Mouse (Mus musculus) cerebellum, postnatal 14 days (tissue): ENCODE results near the gene Slc25a17.

Experiments used
- DNase-seq, 2 experiments: peaks; one replicate each; pipeline ENCODE4 v3.0.0; 2021; ENCODE audit warnings: mixed read lengths in 2 of 2

Slc25a17 gene

DNA sequence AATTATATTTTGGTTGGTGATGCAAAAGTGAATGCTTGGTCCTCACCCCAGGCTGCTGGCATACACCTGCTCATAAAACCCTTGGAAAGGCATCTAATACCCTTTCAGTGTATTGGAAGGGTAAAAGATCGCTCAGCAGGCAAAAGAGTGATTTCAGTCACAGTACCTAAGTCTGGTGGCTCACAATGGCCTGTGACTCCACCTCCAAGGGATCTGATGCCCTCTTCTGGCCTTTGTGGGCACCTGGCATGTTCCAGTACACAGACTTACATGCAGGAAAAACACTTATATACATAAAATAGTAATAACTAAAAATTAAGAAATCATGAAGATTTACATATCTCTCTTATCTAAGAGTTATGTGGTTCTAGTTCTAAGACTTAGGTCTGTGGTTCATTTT lies 8.0 kb downstream of the Slc25a17 start:
- DNase-seq, result peak in 1 of 2 experiments; percentile 12

GRCm38 (mm10) chr15:81350401-81350800 lies 10.2 kb downstream of the Slc25a17 start:
- DNase-seq, result no peak

- no peak for DNase-seq
These were observed 12.2 kb downstream of the Slc25a17 start for GRCm38 (mm10) chr15:81348366-81348765.

GRCm38 (mm10) chr15:81347466-81347865 lies 13.1 kb downstream of the Slc25a17 start:
- no peak for DNase-seq

DNA sequence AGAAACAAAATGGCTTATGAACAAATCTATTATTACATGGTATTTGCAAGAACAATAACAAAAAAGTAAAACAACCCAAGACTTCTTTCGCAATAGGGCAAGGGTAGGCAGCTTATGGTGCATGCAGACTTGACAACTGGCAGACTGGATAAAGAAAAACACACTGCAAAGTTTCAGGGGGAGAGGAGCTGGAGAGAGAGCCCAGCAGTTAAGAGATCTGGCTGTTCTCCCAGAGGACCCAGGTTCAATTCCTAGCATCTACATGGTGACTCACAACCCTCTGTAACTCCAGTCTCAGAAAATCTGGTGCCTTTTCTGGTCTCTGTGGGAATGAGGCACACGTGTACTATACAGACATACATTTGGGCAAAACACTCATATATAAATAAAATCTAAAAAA lies 19.2 kb downstream of the Slc25a17 start:
- no peak for DNase-seq

GRCm38 (mm10) chr15:81339158-81339557 lies 21.5 kb downstream of the Slc25a17 start:
- no peak for DNase-seq

- DNase-seq, result peak; percentile 48 to 51
These were observed 24.1 kb downstream of the Slc25a17 start for GRCm38 (mm10) chr15:81336466-81336865.

DNA sequence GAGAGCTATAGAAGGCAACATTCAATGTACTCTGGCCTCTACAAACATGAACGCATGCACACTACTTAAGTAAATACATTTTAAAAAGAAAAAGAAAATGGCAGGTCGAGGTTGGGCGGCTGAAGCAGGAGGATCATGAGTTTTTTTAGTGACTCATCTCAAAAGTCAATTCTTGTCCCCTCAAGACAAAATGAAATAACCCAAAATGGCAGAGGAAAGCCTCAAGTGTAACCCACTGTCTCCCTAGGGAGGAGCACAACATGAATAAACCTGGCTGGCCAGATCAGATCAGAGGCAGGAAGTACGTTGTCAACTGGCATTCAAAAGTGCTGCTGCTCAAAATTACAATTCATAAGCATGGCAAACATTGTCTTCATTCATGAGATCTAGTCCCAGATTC lies 28.1 kb downstream of the Slc25a17 start:
- DNase-seq, result no peak

GRCm38 (mm10) chr15:81330816-81331433 lies 29.7 kb downstream of the Slc25a17 start:
- no peak for DNase-seq

GRCm38 (mm10) chr15:81329721-81330369 lies 30.8 kb downstream of the Slc25a17 start:
- no peak for DNase-seq

DNA sequence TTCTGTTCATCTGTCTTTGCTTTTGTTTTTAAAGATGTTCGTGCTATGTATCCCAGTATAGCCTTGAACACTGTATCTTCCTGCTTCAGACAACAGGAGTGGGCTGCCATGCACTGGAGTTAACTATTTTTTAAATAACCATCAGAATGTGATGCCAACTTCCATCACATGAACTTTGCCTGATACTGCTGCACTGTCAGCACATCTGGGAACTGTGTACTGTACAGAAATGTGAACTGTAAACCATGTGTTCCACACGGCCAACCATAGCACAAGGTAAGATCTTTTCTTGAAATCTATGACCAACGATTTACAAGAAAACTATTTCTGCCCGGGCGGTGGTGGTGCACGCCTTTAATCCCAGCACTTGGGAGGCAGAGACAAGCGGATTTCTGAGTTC lies 33.1 kb downstream of the Slc25a17 start:
- no peak for DNase-seq

DNA sequence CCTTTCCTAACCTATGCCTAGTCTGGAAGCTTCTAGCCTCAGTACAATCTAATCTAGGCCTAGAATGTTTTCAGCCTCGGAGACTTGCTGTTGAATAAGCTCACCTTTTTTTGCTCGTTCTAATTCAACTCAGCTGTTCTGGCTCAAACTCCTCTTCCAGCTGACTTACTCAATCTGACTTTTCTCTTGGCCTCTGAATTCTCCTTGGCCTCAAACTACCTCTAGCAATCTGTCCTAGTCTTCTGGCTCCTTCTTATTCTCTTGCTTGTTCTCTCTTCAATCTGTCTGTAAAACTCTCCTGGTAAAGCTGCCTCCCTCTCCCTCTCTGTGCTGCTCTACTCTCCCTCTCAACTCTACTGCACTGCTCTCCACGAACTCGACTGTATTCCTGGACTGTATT lies 35.6 kb downstream of the Slc25a17 start:
- DNase-seq, result no peak

GRCm38 (mm10) chr15:81320137-81320536 lies 40.5 kb downstream of the Slc25a17 start:
- DNase-seq, result no peak

- no peak for DNase-seq
These were observed 41.1 kb downstream of the Slc25a17 start for GRCm38 (mm10) chr15:81319462-81319861.

GRCm38 (mm10) chr15:81313928-81314327 lies 46.7 kb downstream of the Slc25a17 start:
- DNase-seq, result no peak

DNA sequence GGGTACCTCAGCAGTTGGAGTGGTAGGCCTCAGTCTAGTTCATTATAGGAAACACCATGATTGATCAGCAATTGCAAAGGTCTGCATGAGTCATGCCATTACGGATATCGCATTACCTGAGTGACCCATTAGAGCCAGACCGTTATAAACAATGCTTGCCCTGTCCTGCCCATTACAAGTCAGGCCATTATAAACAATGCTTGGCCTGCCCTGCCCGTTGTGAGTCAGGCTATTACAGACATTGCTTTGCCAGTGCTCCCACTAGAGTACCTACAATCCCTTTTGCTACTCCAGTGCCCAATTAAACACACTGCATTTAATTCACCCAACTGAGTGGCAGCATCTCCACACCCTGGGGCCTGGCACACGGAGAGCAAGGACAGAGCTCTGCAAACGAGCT lies 49.6 kb downstream of the Slc25a17 start:
- DNase-seq, result no peak

DNA sequence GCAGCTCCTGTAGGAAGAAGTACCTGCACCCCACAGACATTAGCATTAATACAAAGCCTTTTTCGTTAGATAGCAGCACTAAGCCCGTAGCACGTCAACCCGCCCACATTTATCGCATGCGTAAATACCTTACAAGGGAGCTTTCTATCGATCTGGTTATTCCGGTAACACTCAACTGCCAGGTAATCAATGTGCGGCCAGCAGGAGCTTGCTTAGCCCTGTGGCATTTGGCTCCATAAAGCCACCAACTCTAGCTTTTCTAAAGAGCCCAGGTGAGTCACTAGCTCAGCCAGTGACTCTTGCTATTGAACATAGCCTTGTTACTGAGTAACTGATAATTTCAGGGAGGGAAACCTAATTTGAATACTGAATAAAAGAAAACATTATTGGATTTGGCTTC lies 50.3 kb downstream of the Slc25a17 start:
- DNase-seq, result no peak

- DNase-seq, result no peak
These were observed 52.6 kb downstream of the Slc25a17 start for GRCm38 (mm10) chr15:81308038-81308437.

DNA sequence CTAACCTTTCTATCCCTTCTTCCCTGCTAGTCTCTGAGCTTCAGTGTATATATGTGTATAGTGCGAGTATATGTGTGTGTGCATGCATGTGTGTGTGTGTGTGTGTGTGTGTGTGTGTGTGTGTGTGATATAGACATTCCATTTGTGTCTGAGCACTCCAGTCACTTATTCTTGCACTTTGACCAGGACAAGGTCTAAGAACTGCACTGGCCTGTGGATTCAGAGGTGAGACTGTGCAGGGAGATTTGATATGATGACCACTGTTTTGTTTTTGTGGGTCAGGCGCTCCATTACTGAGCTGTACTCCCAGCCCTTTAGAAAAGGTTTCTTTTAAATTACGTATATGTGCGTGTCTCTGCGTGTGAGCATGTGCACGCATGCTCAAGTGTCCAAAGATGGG lies 54.1 kb downstream of the Slc25a17 start:
- no peak for DNase-seq

GRCm38 (mm10) chr15:81305035-81305434 lies 55.6 kb downstream of the Slc25a17 start:
- no peak for DNase-seq

DNA sequence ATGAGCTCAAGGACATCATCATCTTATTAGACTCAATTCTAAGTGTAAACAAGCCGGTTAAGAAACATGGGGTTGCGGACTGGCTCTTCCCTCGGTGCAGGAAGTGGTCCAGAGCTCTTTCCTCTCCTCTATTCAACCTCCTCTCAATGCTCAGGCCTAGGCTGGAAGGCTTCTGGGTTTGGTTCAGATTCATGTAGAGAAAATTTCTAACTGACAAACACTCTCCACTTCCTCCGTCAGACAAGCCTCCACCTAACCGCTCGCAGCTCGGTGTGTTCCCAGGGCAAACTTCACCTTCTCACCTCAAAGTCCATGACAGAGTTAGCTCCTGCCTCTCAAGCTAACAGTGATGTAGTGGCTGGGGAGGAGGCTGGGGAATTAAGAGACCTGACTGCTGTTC lies 56.6 kb downstream of the Slc25a17 start:
- DNase-seq, result no peak

DNA sequence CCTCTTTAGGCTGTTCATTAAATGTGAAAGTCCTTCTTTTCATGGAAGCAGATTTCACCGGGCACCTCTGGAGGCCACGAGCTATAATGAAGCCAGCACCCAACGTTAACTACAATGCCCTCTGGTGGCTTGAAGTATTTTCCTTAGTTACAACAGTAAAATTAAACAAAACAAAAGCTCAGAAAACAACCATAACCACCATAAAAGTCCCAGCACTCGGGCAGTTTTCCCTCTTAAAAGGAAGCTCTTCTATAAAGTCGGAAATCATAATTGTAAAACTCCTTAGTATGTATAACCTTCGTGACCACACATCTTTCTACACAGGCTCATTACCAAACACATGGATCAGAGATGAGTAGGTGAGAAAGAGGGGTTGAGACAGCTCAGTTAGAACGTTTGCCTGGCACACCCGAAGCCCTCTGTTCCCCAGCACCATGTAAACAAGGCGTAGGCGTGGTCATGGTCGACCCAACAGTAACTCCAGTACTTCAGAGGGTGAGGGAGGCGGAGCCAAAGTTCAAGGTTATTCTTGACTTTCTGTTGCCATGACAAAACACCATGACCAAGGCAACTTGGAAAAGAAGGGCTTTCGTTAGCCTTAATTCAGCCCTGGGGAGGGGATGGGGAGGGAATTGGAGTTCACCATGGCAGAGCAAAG lies 58.3 kb downstream of the Slc25a17 start:
- peak; percentile 14 to 19 for DNase-seq

GRCm38 (mm10) chr15:81301193-81302070 lies 59.2 kb downstream of the Slc25a17 start:
- no peak for DNase-seq
